Mouse (Mus musculus): ENCODE data around the gene Sesn1. TPM values are rescaled to one million over a fixed set of nuclear protein-coding genes. Genes with fewer than 3 reads are reported as not detected.
"Not testable (repeated sequence)": the region's sequence is repeated elsewhere in the genome, so short reads cannot be mapped to it uniquely, and the experiment has no call there.

Sesn1 gene
- polyA plus RNA-seq, 1 experiment from 2014 or later, result 22.3 TPM

DNA sequence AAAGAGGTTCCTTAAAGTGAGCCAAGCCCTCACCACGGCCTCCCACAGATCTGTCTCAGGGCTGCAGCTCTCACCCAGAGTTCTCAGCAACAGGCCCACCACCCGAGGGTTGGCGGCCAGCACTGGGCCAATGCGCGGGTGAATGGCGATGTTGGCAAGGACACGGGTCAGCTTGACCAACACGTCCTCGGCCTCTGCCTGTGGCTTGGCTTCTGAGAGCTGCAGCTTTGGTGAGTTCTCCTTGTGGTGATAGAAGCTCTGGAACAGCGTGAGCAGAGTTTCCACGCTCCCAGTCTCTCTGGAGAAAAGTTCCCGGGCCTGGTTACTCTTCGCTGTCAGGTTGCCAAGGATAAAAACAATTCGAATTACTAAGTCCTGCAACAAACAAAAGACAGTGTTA, 117.0 kb downstream of the Sesn1 start:
- H3K4me2 ChIP-seq, result no peak overlapping the region
- no peak overlapping the region for H3K9ac ChIP-seq
- H3K36me3 ChIP-seq, result no peaks in the 10 kb centered on the region
- no peak for ATAC-seq (ENCODE audit: low read depth)
- no peaks in the 10 kb centered on the region for H3K9me3 ChIP-seq (replicated peaks)
- H3K27ac ChIP-seq, result no peak overlapping the region
- H3K27me3 ChIP-seq, result 0 out of 2 replicates have a peak, but pooled peaks cover 4% of the 10 kb centered on the region
- 75% methylated on average over 14 of the region's 14 CpGs for WGBS (ENCODE audit: insufficient replicate concordance)
- no peak for DNase-seq
- H3K4me3 ChIP-seq (replicated peaks), result no peak overlapping the region
- no peaks in the 10 kb centered on the region for H3K4me1 ChIP-seq (replicated peaks)

DNA sequence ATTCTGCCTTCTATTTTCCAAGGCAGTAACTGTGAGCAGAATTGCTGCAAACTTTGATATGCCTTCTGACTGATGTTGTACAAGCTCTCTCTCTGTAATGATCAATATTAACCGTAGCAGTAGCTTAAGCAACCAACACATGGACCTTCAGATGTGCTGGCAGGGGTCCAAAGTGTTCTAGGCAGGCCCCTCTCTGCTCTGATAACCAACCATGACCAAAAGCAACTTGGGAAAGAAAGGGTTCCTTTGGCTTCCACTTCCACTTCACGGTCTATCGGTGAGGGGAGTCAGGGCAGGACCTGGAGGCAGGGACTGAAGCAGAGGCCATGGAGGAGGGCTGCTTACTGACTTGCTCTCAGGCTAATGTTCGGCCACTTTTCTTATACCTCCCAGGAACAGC, 121.2 kb downstream of the Sesn1 start:
- DNase-seq (no peak), ATAC-seq (ENCODE audit: low read depth) (no peak)

DNA sequence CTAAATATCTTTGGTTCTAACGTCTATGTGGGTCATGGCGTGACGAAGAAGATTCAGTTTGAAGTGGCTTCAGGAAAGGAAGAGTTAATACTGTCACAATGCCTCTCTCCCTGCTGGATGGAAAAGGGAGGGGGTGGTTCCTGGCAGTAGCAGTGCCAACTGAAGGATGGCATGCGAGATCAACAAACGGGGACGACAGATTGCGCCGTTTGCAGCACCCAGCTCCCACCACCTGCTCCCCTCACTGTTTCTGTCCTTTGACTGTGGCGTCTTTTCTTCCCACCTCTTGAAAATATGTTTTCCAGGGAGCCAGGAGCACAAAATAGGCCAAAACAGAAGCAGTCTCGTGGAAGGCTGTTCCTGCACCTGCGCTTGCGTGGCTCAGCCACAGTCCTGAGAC, 122.2 kb downstream of the Sesn1 start:
- Histone ChIP-seq H3K27me3 (peaks cover 23% of the 10 kb centered on the region), H3K4me2 (no peak overlapping the region), H3K9ac (no peak overlapping the region), H3K9me3 (replicated peaks) (no peaks in the 10 kb centered on the region), H3K27ac (no peak overlapping the region), H3K4me3 (replicated peaks) (no peak overlapping the region), H3K4me1 (replicated peaks) (peaks cover 18% of the 10 kb centered on the region), H3K36me3 (no peaks in the 10 kb centered on the region)
- WGBS (ENCODE audit: insufficient replicate concordance), result 79% methylated on average over 12 of the region's 12 CpGs
- DNase-seq (no peak), ATAC-seq (ENCODE audit: low read depth) (no peak)

More for the DNA sequence above, 121.2 kb downstream of the Sesn1 start:
- WGBS (ENCODE audit: insufficient replicate concordance), result 65% methylated on average over 4 of the region's 4 CpGs
- Histone ChIP-seq H3K27ac (no peak overlapping the region), H3K27me3 (peaks cover 23% of the 10 kb centered on the region), H3K4me3 (replicated peaks) (no peak overlapping the region), H3K4me2 (no peak overlapping the region), H3K9ac (no peak overlapping the region), H3K9me3 (replicated peaks) (no peaks in the 10 kb centered on the region), H3K36me3 (no peaks in the 10 kb centered on the region), H3K4me1 (replicated peaks) (peaks cover 14% of the 10 kb centered on the region)

DNA sequence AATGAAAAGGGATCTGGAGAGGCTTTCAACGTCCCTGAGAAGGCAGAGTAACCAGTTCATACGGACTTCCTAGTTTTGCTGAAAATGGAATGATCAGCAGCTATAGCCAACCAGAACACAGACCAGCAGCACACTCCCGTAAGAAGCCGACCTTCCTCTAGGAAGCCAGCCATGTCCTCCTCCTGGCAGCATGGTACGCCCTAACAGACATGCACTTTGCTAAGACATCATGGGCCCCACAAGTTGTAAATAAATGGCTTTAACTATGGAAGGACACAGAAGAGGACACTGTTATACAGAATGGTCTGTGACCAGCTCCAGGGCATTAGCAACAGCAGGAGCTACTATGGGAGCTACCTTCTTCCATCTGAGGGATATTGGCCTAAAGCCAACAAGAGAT, 123.2 kb downstream of the Sesn1 start:
- peaks cover 23% of the 10 kb centered on the region for H3K27me3 ChIP-seq
- ATAC-seq (ENCODE audit: low read depth) (no peak), DNase-seq (no peak)
- H3K4me2 ChIP-seq, result no peak overlapping the region
- no peak overlapping the region for H3K9ac ChIP-seq
- H3K27ac ChIP-seq, result no peak overlapping the region
- no peaks in the 10 kb centered on the region for H3K9me3 ChIP-seq (replicated peaks)
- H3K4me3 ChIP-seq (replicated peaks), result no peak overlapping the region
- no peaks in the 10 kb centered on the region for H3K36me3 ChIP-seq
- H3K4me1 ChIP-seq (replicated peaks), result peaks cover 24% of the 10 kb centered on the region
- WGBS (ENCODE audit: insufficient replicate concordance), result 71% methylated on average over 5 of the region's 5 CpGs

DNA sequence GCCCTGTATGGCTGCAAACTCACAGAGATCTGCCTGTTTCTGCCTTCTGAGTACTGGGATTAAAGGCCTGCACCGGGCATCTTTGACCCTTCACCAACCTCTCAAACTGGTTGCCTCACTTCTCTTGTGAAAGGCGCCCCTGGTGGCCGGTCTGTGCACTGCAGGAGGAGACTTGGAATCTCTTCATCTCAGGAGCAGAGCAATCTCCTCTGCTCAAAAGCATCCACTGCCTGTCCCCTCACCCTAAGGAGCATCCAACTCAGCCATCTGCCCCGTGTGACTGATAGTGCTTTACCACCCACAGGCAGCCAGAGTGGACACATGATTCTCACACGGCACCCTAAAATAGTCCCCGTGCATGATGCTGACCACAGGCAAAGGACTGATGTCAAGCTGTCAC, 123.8 kb downstream of the Sesn1 start:
- peak; percentile 57 for DNase-seq
- Histone ChIP-seq H3K4me3 (replicated peaks) (no peak overlapping the region), H3K27ac (no peak overlapping the region), H3K9ac (no peak overlapping the region), H3K4me1 (replicated peaks) (peaks cover 24% of the 10 kb centered on the region), H3K36me3 (no peaks in the 10 kb centered on the region), H3K9me3 (replicated peaks) (no peaks in the 10 kb centered on the region), H3K4me2 (no peak overlapping the region), H3K27me3 (peaks cover 23% of the 10 kb centered on the region)
- no peak for ATAC-seq (ENCODE audit: low read depth)
- WGBS (ENCODE audit: insufficient replicate concordance), result 41% methylated on average over 6 of the region's 6 CpGs

DNA sequence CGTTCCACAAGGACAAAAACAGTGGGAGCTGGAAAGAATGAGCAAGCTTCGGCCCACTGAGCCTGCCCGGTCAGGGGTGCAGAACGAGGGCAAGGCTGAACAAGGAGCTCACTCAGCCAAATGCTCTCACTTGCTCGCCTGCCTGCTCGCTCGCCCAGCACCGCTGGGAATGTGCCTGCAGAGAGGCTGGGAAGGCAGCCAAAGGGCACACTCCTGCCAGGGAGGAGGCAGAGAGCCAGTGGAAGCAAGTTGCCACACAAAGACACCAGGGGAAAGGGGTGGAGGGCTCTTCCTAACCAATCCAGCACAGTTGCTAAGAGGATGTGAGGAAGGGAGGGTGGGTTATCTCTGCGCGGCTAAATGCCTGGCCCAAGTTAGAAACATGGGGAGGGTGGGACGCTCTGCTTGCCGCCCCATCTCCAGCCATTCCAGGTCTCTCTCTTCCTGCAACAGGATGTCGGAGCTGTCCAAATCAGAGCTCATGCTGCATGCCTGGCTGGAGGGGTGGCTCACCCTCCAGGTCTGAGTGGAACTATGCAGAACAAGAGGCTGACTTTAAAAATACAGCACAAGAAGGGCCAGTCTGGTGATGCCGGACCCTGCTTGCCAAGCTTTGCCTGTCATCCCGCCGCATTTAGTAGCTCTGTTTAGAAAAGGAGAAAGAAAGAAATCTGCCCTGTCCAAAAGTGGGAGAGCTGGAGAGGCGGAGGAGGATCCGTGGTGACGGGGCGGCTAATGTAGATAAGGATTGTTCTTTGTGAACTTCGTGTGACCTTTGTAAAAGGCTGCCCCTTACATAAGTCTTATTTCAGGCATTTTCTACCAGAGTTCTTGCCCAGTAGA, 125.1 kb downstream of the Sesn1 start:
- ATAC-seq (ENCODE audit: low read depth), result 0 out of 2 replicates have a peak, but pooled peaks have one; percentile 31
- H3K4me2 ChIP-seq, result peak overlapping the region; percentile 26; the same call in 1 of the 2 replicates
- no peak overlapping the region for H3K27ac ChIP-seq

DNA sequence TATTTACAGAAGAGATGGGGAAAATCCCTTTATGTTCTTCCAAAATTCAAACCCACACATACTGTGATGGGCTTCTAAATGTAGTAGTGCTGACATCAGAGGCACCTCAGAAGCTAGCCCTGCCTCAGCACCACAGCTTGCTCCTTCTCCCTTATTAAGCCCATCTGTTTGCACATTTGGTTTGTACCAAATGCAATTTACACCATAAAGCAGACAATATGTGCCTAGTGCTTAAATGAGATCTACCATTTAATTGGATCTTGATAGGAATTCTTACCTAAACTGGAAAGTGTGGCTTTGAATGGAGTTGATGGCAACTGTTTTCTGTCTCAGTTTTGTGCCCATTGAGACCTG, 125.7 kb downstream of the Sesn1 start:
- Histone ChIP-seq H3K27ac (no peak overlapping the region), H3K9ac (no peak overlapping the region), H3K4me2 (no peak overlapping the region)

More for the DNA sequence above, 125.1 kb downstream of the Sesn1 start:
- H3K4me3 ChIP-seq (replicated peaks), result no peak overlapping the region
- 0 out of 2 replicates have a peak, but pooled peaks cover 4% of the 10 kb centered on the region for H3K9me3 ChIP-seq (replicated peaks)
- DNase-seq, result no peak
- H3K4me1 ChIP-seq (replicated peaks), result peaks cover 24% of the 10 kb centered on the region
- WGBS (ENCODE audit: insufficient replicate concordance), result 19% methylated on average over 21 of the region's 21 CpGs
- H3K36me3 ChIP-seq, result no peaks in the 10 kb centered on the region
- peaks cover 22% of the 10 kb centered on the region for H3K27me3 ChIP-seq
- H3K9ac ChIP-seq, result no peak overlapping the region

DNA sequence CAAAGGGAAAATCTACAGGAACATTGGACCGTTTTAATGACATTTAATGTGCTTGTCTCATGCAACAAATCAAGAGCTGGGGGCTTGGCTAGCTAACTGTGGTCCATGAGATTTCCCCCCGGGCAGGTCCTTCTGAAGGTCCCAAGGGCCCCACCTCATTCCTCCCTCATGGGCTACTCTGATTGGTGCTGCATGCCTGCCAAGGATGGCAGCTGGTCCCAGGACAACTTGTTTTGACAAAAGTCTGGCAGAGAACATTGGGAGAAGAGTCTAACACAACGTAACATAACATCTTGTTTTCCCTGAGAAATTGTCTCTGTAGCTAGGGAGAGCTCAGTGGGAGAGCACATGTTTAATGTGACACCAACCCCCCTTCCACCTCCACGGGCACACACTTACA, 126.4 kb downstream of the Sesn1 start:
- no peak for ATAC-seq (ENCODE audit: low read depth)
- 0 out of 2 replicates have a peak, but pooled peaks cover 4% of the 10 kb centered on the region for H3K9me3 ChIP-seq (replicated peaks)
- no peak overlapping the region for H3K9ac ChIP-seq
- no peak overlapping the region for H3K27ac ChIP-seq
- H3K4me3 ChIP-seq (replicated peaks), result no peak overlapping the region
- no peak for DNase-seq
- 54% methylated on average over 4 of the region's 4 CpGs for WGBS (ENCODE audit: insufficient replicate concordance)
- H3K4me2 ChIP-seq, result no peak overlapping the region
- H3K4me1 ChIP-seq (replicated peaks), result peaks cover 24% of the 10 kb centered on the region
- H3K27me3 ChIP-seq, result peaks cover 19% of the 10 kb centered on the region
- no peaks in the 10 kb centered on the region for H3K36me3 ChIP-seq

More for the DNA sequence above, 125.7 kb downstream of the Sesn1 start:
- H3K36me3 ChIP-seq, result no peaks in the 10 kb centered on the region
- H3K27me3 ChIP-seq, result peaks cover 19% of the 10 kb centered on the region
- H3K4me3 ChIP-seq (replicated peaks), result no peak overlapping the region
- no peak for ATAC-seq (ENCODE audit: low read depth)
- 0 out of 2 replicates have a peak, but pooled peaks cover 4% of the 10 kb centered on the region for H3K9me3 ChIP-seq (replicated peaks)
- DNase-seq, result no peak
- peaks cover 24% of the 10 kb centered on the region for H3K4me1 ChIP-seq (replicated peaks)

DNA sequence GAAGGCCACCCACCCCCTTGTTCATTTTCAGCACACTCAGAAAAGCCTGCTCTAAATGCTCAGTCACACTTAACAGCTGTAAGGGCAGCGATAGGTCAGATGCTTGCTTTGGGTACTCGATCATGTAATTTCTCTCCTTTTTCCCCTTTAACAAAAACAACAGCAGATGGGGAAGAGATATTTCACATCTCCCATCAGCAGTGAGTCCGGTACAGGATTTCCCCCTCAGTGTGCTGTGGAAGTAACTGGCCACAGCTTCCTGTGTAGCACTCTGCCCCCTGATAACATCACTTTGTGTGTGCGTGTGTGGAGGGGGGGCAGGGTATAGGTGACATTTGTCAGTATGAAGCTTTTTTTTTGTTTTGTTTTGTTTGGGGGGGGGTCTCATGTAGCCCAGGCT, 127.4 kb downstream of the Sesn1 start:
- no peak overlapping the region for H3K4me2 ChIP-seq
- H3K27me3 ChIP-seq, result peaks cover 19% of the 10 kb centered on the region
- H3K27ac ChIP-seq, result no peak overlapping the region
- peaks cover 24% of the 10 kb centered on the region for H3K4me1 ChIP-seq (replicated peaks)
- H3K9ac ChIP-seq, result no peak overlapping the region
- DNase-seq, result no peak
- WGBS (ENCODE audit: insufficient replicate concordance), result 9% methylated on average over 4 of the region's 4 CpGs
- no peak overlapping the region for H3K4me3 ChIP-seq (replicated peaks)
- H3K36me3 ChIP-seq, result no peaks in the 10 kb centered on the region
- no peak for ATAC-seq (ENCODE audit: low read depth)
- 0 out of 2 replicates have a peak, but pooled peaks cover 4% of the 10 kb centered on the region for H3K9me3 ChIP-seq (replicated peaks)

DNA sequence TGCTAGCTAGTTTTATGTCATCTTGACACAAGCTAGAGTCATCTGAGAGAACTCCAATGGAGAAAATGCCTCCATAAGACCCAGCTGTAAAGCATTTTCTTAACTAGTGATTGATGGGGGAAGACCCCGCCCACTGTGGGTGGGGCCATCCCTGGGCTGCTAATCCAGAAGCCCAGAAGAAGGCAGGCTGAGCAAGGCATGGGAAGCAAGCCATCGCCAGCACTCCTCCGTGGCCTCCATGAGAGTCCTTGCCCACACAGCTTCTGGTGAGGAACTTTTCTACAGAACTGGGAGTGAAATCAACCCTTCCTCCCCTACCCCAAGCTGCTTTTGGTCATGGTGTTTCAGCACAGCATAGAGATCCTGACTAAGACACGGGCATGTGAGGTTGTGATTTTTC, 129.4 kb downstream of the Sesn1 start:
- H3K4me2 ChIP-seq, result no peak overlapping the region
- H3K27me3 ChIP-seq, result peaks cover 16% of the 10 kb centered on the region
- ATAC-seq (ENCODE audit: low read depth), result no peak
- DNase-seq, result no peak
- 0 out of 2 replicates have a peak, but pooled peaks cover 4% of the 10 kb centered on the region for H3K9me3 ChIP-seq (replicated peaks)
- WGBS (ENCODE audit: insufficient replicate concordance), result 70% methylated on average over 4 of the region's 4 CpGs
- H3K4me3 ChIP-seq (replicated peaks), result no peak overlapping the region
- H3K9ac ChIP-seq, result no peak overlapping the region
- H3K4me1 ChIP-seq (replicated peaks), result peaks cover 24% of the 10 kb centered on the region
- no peak overlapping the region for H3K27ac ChIP-seq
- H3K36me3 ChIP-seq, result no peaks in the 10 kb centered on the region

DNA sequence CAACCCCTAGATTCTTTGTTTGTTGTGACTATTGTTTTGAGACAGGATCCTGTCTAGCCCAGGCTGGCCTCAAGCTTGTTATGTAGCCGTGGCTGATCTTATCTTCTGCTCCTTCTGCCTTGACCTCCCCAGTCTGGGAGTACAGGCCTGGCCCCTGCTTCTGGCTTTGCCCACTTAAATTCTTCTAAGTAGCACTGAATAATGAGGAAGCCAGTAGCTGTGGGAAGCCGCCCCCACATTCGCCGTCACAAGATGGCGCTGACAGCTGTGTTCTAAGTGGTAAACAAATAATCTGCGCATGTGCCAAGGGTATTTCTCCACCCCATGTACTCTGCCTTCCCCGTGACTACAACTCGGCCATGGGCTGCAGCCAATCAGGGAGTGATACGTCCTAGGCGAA, 142.6 kb downstream of the Sesn1 start:
- WGBS (ENCODE audit: insufficient replicate concordance), result 83% methylated on average over 10 of the region's 10 CpGs
- not testable (repeated sequence) for H3K27ac ChIP-seq; H3K4me3 ChIP-seq (replicated peaks); DNase-seq; H3K27me3 ChIP-seq; H3K36me3 ChIP-seq; H3K4me1 ChIP-seq (replicated peaks); H3K4me2 ChIP-seq; ATAC-seq (ENCODE audit: low read depth); H3K9ac ChIP-seq; H3K9me3 ChIP-seq (replicated peaks)

Data from liver, embryonic 13.5 days (tissue).